Mouse (Mus musculus) urinary bladder, postnatal 10 days (tissue): ENCODE data around the gene Vmn1r174.
"Not testable (repeated sequence)": the region's sequence is repeated elsewhere in the genome, so short reads cannot be mapped to it uniquely, and the experiment has no call there.

ENCODE experiments used
- DNase-seq: peaks from one replicate; pipeline ENCODE4 v3.0.0; 2022; ENCODE audit warnings: low spot score

Vmn1r174 gene

GRCm38 (mm10) chr7:23751970-23752369, at the start of gene Vmn1r174:
TSS of gene Vmn1r174 (plus strand) at chr7:23752270.
- DNase-seq = not testable (repeated sequence)

GRCm38 (mm10) chr7:23784526-23784925, 32.5 kb downstream of the Vmn1r174 start:
- no peak for DNase-seq

- DNase-seq = not testable (repeated sequence)
Measured at GRCm38 (mm10) chr7:23810543-23810942, 58.5 kb downstream of the Vmn1r174 start, which contains the start of gene Vmn1r175. TSS of gene Vmn1r175 (minus strand) at chr7:23810643.
